Mouse (Mus musculus) left cerebral cortex, adult 18-20 months (tissue): ENCODE data around the gene Bcan. TPM values are rescaled to one million over a fixed set of nuclear protein-coding genes. Genes with fewer than 3 reads are reported as not detected.

Experiments
- DNase-seq, 2 experiments: peaks; one replicate each; pipeline ENCODE4 v3.0.0; 2021 to 2022; ENCODE audit warnings: low spot score in 2 of 2, mixed read lengths in 1 of 2
- long read RNA-seq, 2 experiments: library from polyadenylated mRNA; stranded (forward); transcript quantifications; one replicate each; pipeline ENCODE4 v2.0.0; 2021
- total RNA-seq, 2 experiments: library from RNA; stranded (reverse); gene quantifications; 2 replicates each; pipeline ENCODE4 v1.2.3; 2021

Gene Bcan
- total RNA-seq, result 100 to 1,000 TPM; 221 to 244 TPM
- long read RNA-seq, experiment 1, transcript Bcan-201 (14 exons, 3,141 nt), result major isoform, 253 of 475 reads
- long read RNA-seq, experiment 1, partial matches to known transcripts, result 126 of 475 reads
- long read RNA-seq, experiment 1, other reads (novel, unspliced or antisense), result 94 of 475 reads
- long read RNA-seq, experiment 2, transcript Bcan-201 (14 exons, 3,141 nt), result major isoform, 187 of 319 reads
- long read RNA-seq, experiment 2, partial matches to known transcripts, result 85 of 319 reads
- long read RNA-seq, experiment 2, other reads (novel, unspliced or antisense), result 45 of 319 reads

- DNase-seq, result peak; percentile 33 to 59
Observed at GRCm38 (mm10) chr3:88000181-88000580, at the start of gene Bcan. TSS of gene Bcan (minus strand) at chr3:88000230.

- no peak for DNase-seq
Observed at GRCm38 (mm10) chr3:88049532-88049931, 49.5 kb upstream of the Bcan start.

GRCm38 (mm10) chr3:88042661-88043421 is 42.8 kb upstream of the Bcan start, which contains the start of gene Gpatch4:
TSS of gene Gpatch4 (plus strand) at chr3:88043108.
- DNase-seq, result peak; percentile 87 to 88

GRCm38 (mm10) chr3:88035561-88036293 is 35.7 kb upstream of the Bcan start:
- DNase-seq, result no peak

- DNase-seq, result no peak
Observed at GRCm38 (mm10) chr3:88033506-88033905, 33.5 kb upstream of the Bcan start.

- peak; percentile 53 to 55 for DNase-seq
Observed at GRCm38 (mm10) chr3:88030608-88031395, 30.8 kb upstream of the Bcan start.

- DNase-seq, result peak in 1 of 2 experiments; percentile 12
Observed at GRCm38 (mm10) chr3:88027434-88028186, 27.6 kb upstream of the Bcan start, which contains the start of gene Hapln2. TSS of gene Hapln2 (minus strand) at chr3:88027583.

- no peak for DNase-seq
Observed at GRCm38 (mm10) chr3:88026823-88027222, 26.8 kb upstream of the Bcan start.

- no peak for DNase-seq
Observed at GRCm38 (mm10) chr3:88023192-88024074, 23.4 kb upstream of the Bcan start.

GRCm38 (mm10) chr3:88022322-88023191 is 22.5 kb upstream of the Bcan start:
- peak; percentile 79 to 81 for DNase-seq

GRCm38 (mm10) chr3:88010634-88011265 is 10.7 kb upstream of the Bcan start:
- DNase-seq, result peak in 1 of 2 experiments; percentile 42

- no peak for DNase-seq
Observed at GRCm38 (mm10) chr3:88005822-88006786, 6.1 kb upstream of the Bcan start.

- no peak for DNase-seq
Observed at GRCm38 (mm10) chr3:88002291-88002976, 2.4 kb upstream of the Bcan start.

- no peak for DNase-seq
Observed at GRCm38 (mm10) chr3:88000816-88001595, 976 bp upstream of the Bcan start.
